Mouse (Mus musculus) midbrain, embryonic 14.5 days (tissue): ENCODE measurements at regions not wholly inside any gene's neighbourhood (a gene's known extent, or its start where the extent isn't known, plus 50 kb on each side); places are given as distances from the start of the nearest gene placed in this dataset.
A peak's percentile ranks its signal among the peaks of the same experiment; 100 is the strongest.

Experiments used
- ATAC-seq: fragments of 200-750 bp; cut with Nextera tagmentation; 2 replicates; pipeline ENCODE4 v1.8.0; 2017; ENCODE audit warnings: moderate number of reproducible peaks, moderate library complexity; ENCODE audit not compliant: low FRiP score, low TSS enrichment
- DNase-seq: peaks from one replicate; pipeline ENCODE4 v3.0.0-alpha.2; 2015
- H3K27ac ChIP-seq: fragments of 300-500 bp; sonication (generic); replicated peaks from 2 replicates; pipeline ENCODE4 v1.5.1; 2014; ENCODE audit warnings: mild to moderate bottlenecking, low read depth, low read length, moderate library complexity
- H3K27me3 ChIP-seq: fragments of 300-500 bp; sonication (generic); 2 replicates; pipeline ENCODE4 v1.6.1; 2014; ENCODE audit warnings: low read length, control low read depth, mixed read lengths; ENCODE audit not compliant: control insufficient read depth, insufficient read depth
- H3K36me3 ChIP-seq: fragments of 300-500 bp; sonication (generic); 2 replicates; pipeline ENCODE4 v1.6.1; 2014; ENCODE audit warnings: low read length, control low read depth; ENCODE audit not compliant: control insufficient read depth, insufficient read depth
- H3K4me1 ChIP-seq: fragments of 300-500 bp; sonication (generic); 2 replicates; pipeline ENCODE4 v1.6.1; 2014; ENCODE audit warnings: mild to moderate bottlenecking, antibody characterized with exemption, low read length, control low read depth; ENCODE audit not compliant: control insufficient read depth, insufficient read depth
- H3K4me2 ChIP-seq: fragments of 300-500 bp; sonication (generic); 2 replicates; pipeline ENCODE4 v1.6.1; 2014; ENCODE audit warnings: mild to moderate bottlenecking, low read length, moderate library complexity
- H3K4me3 ChIP-seq: fragments of 300-500 bp; sonication (generic); replicated peaks from 2 replicates; pipeline ENCODE4 v1.5.1; 2014; ENCODE audit warnings: low read depth, low read length
- H3K9ac ChIP-seq: fragments of 300-500 bp; sonication (generic); replicated peaks from 2 replicates; pipeline ENCODE4 v1.6.1; 2014; ENCODE audit warnings: mild to moderate bottlenecking, low read length, moderate library complexity
- H3K9me3 ChIP-seq: fragments of 300-500 bp; sonication (generic); 2 replicates; pipeline ENCODE4 v1.6.1; 2016; ENCODE audit warnings: low read length, control low read depth, mixed read lengths; ENCODE audit not compliant: control insufficient read depth
- WGBS: fragments of 180-500 bp; shearing (Covaris S2); extraction: QIAGEN DNeasy Blood & Tissue Kit; methylation state at CpG from one replicate; pipeline ENCODE4 v1.1.7; 2014; 5-methylcytosine and 5-hydroxymethylcytosine counted together

- Histone ChIP-seq H3K27ac (0 out of 2 replicates have a peak overlapping the region, but pooled peaks have one; percentile 1), H3K9me3 (no peaks in the 10 kb centered on the region), H3K4me2 (no peak overlapping the region), H3K36me3 (no peaks in the 10 kb centered on the region), H3K4me1 (peaks cover 7% of the 10 kb centered on the region; the same call in 1 of the 2 replicates), H3K4me3 (no peak overlapping the region), H3K9ac (no peak overlapping the region), H3K27me3 (no peaks in the 10 kb centered on the region)
- WGBS: 4% methylated on average over 3 of the region's 3 CpGs
- DNase-seq (peak; percentile 59), ATAC-seq (no peak)
These were observed 596.6 kb upstream of the Sptlc3 start for GRCm38 (mm10) chr2:138897101-138897500.

- Histone ChIP-seq H3K27me3 (no peaks in the 10 kb centered on the region), H3K4me1 (no peaks in the 10 kb centered on the region), H3K9ac (no peak overlapping the region), H3K36me3 (no peaks in the 10 kb centered on the region), H3K4me3 (no peak overlapping the region), H3K27ac (no peak overlapping the region), H3K4me2 (no peak overlapping the region), H3K9me3 (no peaks in the 10 kb centered on the region)
- WGBS: 94% methylated on average over 2 of the region's 2 CpGs
- no peak for ATAC-seq
- no peak for DNase-seq
These were observed 556.5 kb upstream of the Sptlc3 start for GRCm38 (mm10) chr2:138937165-138937564.

- DNase-seq (no peak), ATAC-seq (no peak)
- Histone ChIP-seq H3K27me3 (no peaks in the 10 kb centered on the region), H3K4me2 (no peak overlapping the region), H3K4me3 (no peak overlapping the region), H3K27ac (no peak overlapping the region), H3K36me3 (no peaks in the 10 kb centered on the region), H3K4me1 (no peaks in the 10 kb centered on the region), H3K9me3 (no peaks in the 10 kb centered on the region), H3K9ac (no peak overlapping the region)
- 94% methylated on average over 2 of the region's 2 CpGs for WGBS
These were observed 554.3 kb upstream of the Sptlc3 start for GRCm38 (mm10) chr2:138939367-138939766.

GRCm38 (mm10) chr2:138966110-138966790, 527.5 kb upstream of the Sptlc3 start:
- H3K9me3 ChIP-seq: no peaks in the 10 kb centered on the region
- ATAC-seq (no peak), DNase-seq (peak; percentile 33)
- H3K4me3 ChIP-seq: no peak overlapping the region
- H3K27ac ChIP-seq: peak overlapping the region; percentile 26; the same call in 1 of the 2 replicates
- H3K27me3 ChIP-seq: no peaks in the 10 kb centered on the region
- H3K4me2 ChIP-seq: no peak overlapping the region
- WGBS: 22% methylated on average over 3 of the region's 3 CpGs
- H3K9ac ChIP-seq: no peak overlapping the region
- 0 out of 2 replicates have a peak, but pooled peaks cover 3% of the 10 kb centered on the region for H3K4me1 ChIP-seq
- no peaks in the 10 kb centered on the region for H3K36me3 ChIP-seq

GRCm38 (mm10) chr2:138974548-138974947, 519.2 kb upstream of the Sptlc3 start:
- H3K9me3 ChIP-seq: no peaks in the 10 kb centered on the region
- no peak overlapping the region for H3K4me3 ChIP-seq
- DNase-seq (peak; percentile 34), ATAC-seq (no peak)
- H3K4me2 ChIP-seq: no peak overlapping the region
- no peaks in the 10 kb centered on the region for H3K27me3 ChIP-seq
- H3K4me1 ChIP-seq: no peaks in the 10 kb centered on the region
- no peak overlapping the region for H3K27ac ChIP-seq
- H3K36me3 ChIP-seq: no peaks in the 10 kb centered on the region
- WGBS: 50% methylated on average over 2 of the region's 2 CpGs
- no peak overlapping the region for H3K9ac ChIP-seq

GRCm38 (mm10) chr2:138990031-138990430, 503.7 kb upstream of the Sptlc3 start:
- Histone ChIP-seq H3K36me3 (no peaks in the 10 kb centered on the region), H3K9me3 (no peaks in the 10 kb centered on the region), H3K4me3 (no peak overlapping the region), H3K27ac (no peak overlapping the region), H3K4me2 (no peak overlapping the region), H3K27me3 (no peaks in the 10 kb centered on the region), H3K4me1 (no peaks in the 10 kb centered on the region), H3K9ac (no peak overlapping the region)
- ATAC-seq (no peak), DNase-seq (no peak)
- 59% methylated on average over 1 of the region's 1 CpGs for WGBS

GRCm38 (mm10) chr2:139032105-139032812, 461.5 kb upstream of the Sptlc3 start:
- 88% methylated on average over 5 of the region's 5 CpGs for WGBS
- DNase-seq (no peak), ATAC-seq (no peak)
- Histone ChIP-seq H3K9ac (no peak overlapping the region), H3K27me3 (no peaks in the 10 kb centered on the region), H3K36me3 (no peaks in the 10 kb centered on the region), H3K4me2 (no peak overlapping the region), H3K4me1 (no peaks in the 10 kb centered on the region), H3K27ac (no peak overlapping the region), H3K4me3 (no peak overlapping the region), H3K9me3 (no peaks in the 10 kb centered on the region)

- DNase-seq: no peak
- Histone ChIP-seq H3K36me3 (no peaks in the 10 kb centered on the region), H3K4me2 (no peak overlapping the region), H3K4me3 (no peak overlapping the region), H3K9me3 (no peaks in the 10 kb centered on the region), H3K27me3 (no peaks in the 10 kb centered on the region), H3K27ac (no peak overlapping the region), H3K9ac (no peak overlapping the region), H3K4me1 (no peaks in the 10 kb centered on the region)
- ATAC-seq: no peak
- WGBS: 92% methylated on average over 3 of the region's 3 CpGs
These were observed 458.9 kb upstream of the Sptlc3 start for GRCm38 (mm10) chr2:139034800-139035199.
